Mouse (Mus musculus) retina, postnatal 1 day (tissue): Measurements from ENCODE around the gene Dcdc2b.

Experiments used
- DNase-seq: peaks from one replicate; pipeline ENCODE4 v3.0.0-alpha.2; 2012

The Dcdc2b gene

GRCm38 (mm10) chr4:129576863-129577491 is 37.1 kb downstream of the Dcdc2b start:
- peak; percentile 91 for DNase-seq

DNA sequence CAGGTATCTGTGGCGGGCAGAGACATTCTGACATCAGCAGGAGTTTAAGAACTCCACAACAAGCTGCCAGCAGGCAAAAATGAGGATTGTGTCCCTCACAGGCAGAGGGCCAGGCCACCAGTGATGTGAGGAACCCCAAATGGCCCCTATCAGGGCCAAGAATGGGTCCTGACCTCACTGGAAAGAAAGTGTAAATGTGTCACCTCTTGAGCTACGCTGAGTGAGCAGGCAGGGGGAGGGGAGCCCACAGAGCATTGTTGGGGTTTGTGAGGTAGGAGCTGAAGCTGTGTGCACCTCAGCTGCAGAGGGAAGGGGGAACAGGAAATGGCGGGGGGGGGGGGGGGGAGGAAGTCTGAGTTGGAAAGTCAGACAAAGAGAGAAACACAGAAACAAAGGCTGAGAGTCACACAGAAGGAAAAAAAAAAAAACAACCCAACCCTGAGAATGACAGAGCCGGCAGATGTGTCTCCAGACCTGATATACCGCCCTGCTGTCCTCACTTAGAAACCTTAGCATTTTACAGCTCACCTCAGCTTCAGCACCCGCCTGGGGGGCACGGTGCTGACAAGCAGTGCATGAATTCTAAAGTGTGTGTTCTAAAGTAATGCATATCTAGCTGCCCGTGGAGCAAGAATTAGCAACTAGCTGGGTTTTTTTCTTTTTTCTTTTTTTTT is 38.7 kb downstream of the Dcdc2b start:
- no peak for DNase-seq

GRCm38 (mm10) chr4:129573430-129573829 is 40.6 kb downstream of the Dcdc2b start, which contains the start of gene Lck:
Lck (minus strand) TSS chr4:129573641.
- DNase-seq: no peak

- no peak for DNase-seq
These were observed 41.0 kb downstream of the Dcdc2b start for GRCm38 (mm10) chr4:129573093-129573370.

- no peak for DNase-seq
These were observed 41.6 kb downstream of the Dcdc2b start for GRCm38 (mm10) chr4:129572236-129573092.

DNA sequence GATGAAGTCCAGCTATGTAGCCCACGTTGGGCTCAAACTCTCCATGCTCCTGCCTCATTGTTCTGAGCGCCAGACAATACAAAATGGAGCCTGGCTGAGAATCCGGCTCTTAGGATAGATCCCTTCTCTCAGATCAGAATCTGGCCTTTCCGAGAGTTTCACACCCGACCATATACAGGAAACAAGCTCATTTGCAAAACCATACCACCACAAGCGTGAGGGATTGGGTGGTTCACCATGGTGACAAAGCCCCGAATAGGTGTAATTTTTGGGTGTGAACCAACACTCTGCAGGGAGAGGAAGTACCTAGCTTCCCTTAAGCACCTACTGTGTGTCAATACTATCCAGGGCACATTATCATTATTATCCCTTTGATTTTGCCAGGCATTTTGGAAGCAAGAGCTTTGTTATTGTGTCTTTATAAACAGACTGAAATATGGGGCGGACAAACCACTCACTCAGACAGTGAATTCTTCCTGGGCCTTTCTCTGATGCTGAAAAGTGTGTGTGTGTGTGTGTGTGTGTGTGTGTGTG is 42.4 kb downstream of the Dcdc2b start:
- no peak for DNase-seq

- no peak for DNase-seq
These were observed 44.0 kb downstream of the Dcdc2b start for GRCm38 (mm10) chr4:129570028-129570427.

DNA sequence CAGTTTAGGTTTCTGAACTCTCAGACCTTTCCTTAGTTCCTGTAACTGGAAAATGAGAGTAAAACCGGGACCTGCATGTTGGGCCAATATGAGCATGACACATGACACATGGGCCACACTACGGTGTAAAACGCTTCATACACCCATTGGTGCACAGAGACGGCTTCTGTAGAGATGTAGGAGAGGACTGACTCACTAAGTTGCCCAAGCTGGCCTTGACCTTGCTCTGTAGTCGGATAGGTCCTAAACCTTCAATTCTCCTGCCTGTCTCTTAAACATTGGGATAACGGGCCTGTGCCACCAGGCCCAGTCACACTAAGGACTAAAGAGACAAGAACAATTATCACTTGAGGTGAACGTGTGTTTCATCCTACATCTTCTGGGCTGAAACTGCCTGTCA is 45.7 kb downstream of the Dcdc2b start:
- no peak for DNase-seq

DNA sequence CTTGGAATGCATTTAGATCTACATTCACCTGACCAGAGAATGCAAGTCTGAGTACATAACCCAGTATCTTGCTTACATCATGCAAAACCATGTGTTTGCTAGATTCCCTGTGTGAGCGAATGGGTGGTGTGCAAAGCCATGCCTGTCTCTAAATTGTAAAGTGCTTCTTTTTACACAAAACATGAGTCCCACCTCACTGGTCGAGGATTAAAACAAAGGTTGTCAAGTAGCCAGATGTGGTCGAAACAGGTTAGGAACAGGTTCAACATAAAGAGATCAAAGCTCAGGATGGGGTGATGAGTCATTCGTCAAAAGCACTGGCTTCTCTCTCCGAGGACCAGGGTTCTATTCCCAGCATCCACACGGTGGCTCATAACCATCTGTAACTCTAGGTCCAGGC is 48.9 kb downstream of the Dcdc2b start:
- DNase-seq: no peak

DNA sequence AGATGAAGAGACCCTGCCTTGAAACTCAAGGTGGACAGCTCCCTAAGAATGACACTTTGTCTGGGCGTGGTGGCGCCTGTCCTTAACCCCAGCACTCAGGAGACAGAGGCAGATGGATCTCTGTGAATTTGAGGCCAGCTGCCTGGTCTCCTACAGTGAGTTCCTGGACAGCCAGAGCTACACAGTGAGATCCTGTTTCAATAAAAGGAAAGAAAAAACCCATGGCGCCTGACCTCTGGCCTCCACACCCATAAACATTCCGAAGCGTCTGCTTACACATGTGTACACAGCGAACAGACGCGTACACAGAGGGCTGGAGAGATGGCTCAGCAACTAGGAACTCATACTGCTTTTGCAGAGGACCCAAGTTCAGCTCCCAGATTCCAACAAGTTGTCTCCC is 50.3 kb downstream of the Dcdc2b start:
- no peak for DNase-seq

- DNase-seq: no peak
These were observed 52.9 kb downstream of the Dcdc2b start for GRCm38 (mm10) chr4:129561184-129561583.
